Mouse (Mus musculus) CH12.LX (cell line): ENCODE measurements around the gene Cd8a. TPM values are rescaled to one million over a fixed set of nuclear protein-coding genes. Genes with fewer than 3 reads are reported as not detected.

Experiments used
- DNase-seq: peaks from one replicate; pipeline ENCODE4 v3.0.0-alpha.2; 2013; ENCODE audit errors: extremely low read depth
- H3K27ac ChIP-seq: 2 replicates; pipeline ENCODE4 v1.5.1; 2012; ENCODE audit warnings: low read depth, mild to moderate bottlenecking, control low read depth, moderate library complexity; ENCODE audit not compliant: insufficient read depth
- H3K27me3 ChIP-seq: replicated peaks from 2 replicates; pipeline ENCODE3; 2012; ENCODE audit warnings: inconsistent platforms
- H3K36me3 ChIP-seq, 2 experiments: replicated peaks in 1 of 2; 2 replicates each; pipeline versions ENCODE3 to v1.6.1; 2012; ENCODE audit warnings: inconsistent platforms in 1 of 2, low read length in 1 of 2, mild to moderate bottlenecking in 1 of 2, mixed read lengths in 1 of 2, moderate library complexity in 1 of 2; ENCODE audit not compliant: control insufficient read depth in 1 of 2, insufficient read depth in 1 of 2
- H3K4me1 ChIP-seq, 2 experiments: 2 replicates each; pipeline ENCODE4 v1.6.1; 2012; ENCODE audit warnings: inconsistent platforms in 1 of 2, moderate library complexity in 1 of 2; ENCODE audit not compliant: insufficient read depth in 2 of 2, control insufficient read depth in 1 of 2
- H3K4me2 ChIP-seq: 2 replicates; pipeline ENCODE4 v1.6.1; 2012; ENCODE audit warnings: low read depth, mild to moderate bottlenecking, control low read depth; ENCODE audit not compliant: poor library complexity, insufficient read depth, severe bottlenecking
- H3K4me3 ChIP-seq, 3 experiments: fragments of 150-350 bp in 1 of 3; sonication (generic) in 1 of 3; replicated peaks in 1 of 3; 2 replicates each; pipeline versions ENCODE3 to v1.5.1; 2011 to 2012; ENCODE audit warnings: low read depth in 2 of 3, low read length in 2 of 3, mild to moderate bottlenecking in 2 of 3, moderate library complexity in 2 of 3, control low read depth in 1 of 3, improper control_type of control experiment in 1 of 3, inconsistent platforms in 1 of 3, mixed read lengths in 1 of 3; ENCODE audit not compliant: poor library complexity in 1 of 3
- H3K79me2 ChIP-seq: replicated peaks from 2 replicates; pipeline ENCODE4 v1.6.1; 2012; ENCODE audit warnings: mild to moderate bottlenecking, moderate library complexity; ENCODE audit not compliant: control insufficient read depth, poor library complexity, insufficient read depth, severe bottlenecking; ENCODE audit errors: extremely low read depth
- H3K9ac ChIP-seq: 2 replicates; pipeline ENCODE4 v1.6.1; 2012; ENCODE audit warnings: low read depth, mild to moderate bottlenecking, control low read depth, moderate library complexity; ENCODE audit not compliant: insufficient read depth
- H3K9me3 ChIP-seq: replicated peaks from 2 replicates; pipeline ENCODE3; 2012; ENCODE audit warnings: low read length, inconsistent platforms, mixed read lengths
- E2F4 ChIP-seq: IDR thresholded peaks from 2 replicates; pipeline ENCODE4 v1.6.1; 2011; ENCODE audit warnings: low read depth, low read length, improper control_type of control experiment; ENCODE audit not compliant: insufficient replicate concordance
- ETS1 ChIP-seq: conservative IDR thresholded peaks from 2 replicates; pipeline ENCODE4 v1.6.1; 2012; ENCODE audit warnings: low read depth, mild to moderate bottlenecking, inconsistent platforms, low read length, improper control_type of control experiment, moderate library complexity
- KAT2A ChIP-seq: IDR thresholded peaks from 2 replicates; pipeline ENCODE4 v1.6.1; 2012; ENCODE audit warnings: low read length, improper control_type of control experiment, inconsistent platforms; ENCODE audit not compliant: insufficient replicate concordance
- MAZ ChIP-seq: IDR thresholded peaks from 2 replicates; pipeline ENCODE4 v1.6.1; 2012; ENCODE audit warnings: low read depth, mild to moderate bottlenecking, inconsistent platforms, low read length, improper control_type of control experiment, moderate library complexity
- MYC ChIP-seq: IDR thresholded peaks from 2 replicates; pipeline ENCODE4 v1.6.1; 2011; ENCODE audit warnings: low read depth, mild to moderate bottlenecking, improper control_type of control experiment, low read length
- PAX5 ChIP-seq: IDR thresholded peaks from 2 replicates; pipeline ENCODE4 v1.6.1; 2012; ENCODE audit warnings: low read length, inconsistent platforms, mixed read lengths
- POLR2A ChIP-seq: IDR thresholded peaks from 2 replicates; pipeline ENCODE4 v1.6.1; 2011; ENCODE audit warnings: low read depth, mild to moderate bottlenecking, improper control_type of control experiment, low read length
- RAD21 ChIP-seq: IDR thresholded peaks from 2 replicates; pipeline ENCODE4 v1.6.1; 2011; ENCODE audit warnings: low read depth, mild to moderate bottlenecking, low read length, improper control_type of control experiment, moderate library complexity
- SIN3A ChIP-seq: IDR thresholded peaks from 2 replicates; pipeline ENCODE4 v1.6.1; 2012; ENCODE audit warnings: low read length, improper control_type of control experiment, inconsistent platforms
- TBP ChIP-seq: conservative IDR thresholded peaks from 2 replicates; pipeline ENCODE4 v1.6.1; 2011; ENCODE audit warnings: low read depth, low read length, improper control_type of control experiment
- UBTF ChIP-seq: IDR thresholded peaks from 2 replicates; pipeline ENCODE4 v1.6.1; 2012; ENCODE audit warnings: low read depth, mild to moderate bottlenecking, inconsistent platforms, low read length, improper control_type of control experiment, moderate library complexity
- USF2 ChIP-seq: conservative IDR thresholded peaks from 2 replicates; pipeline ENCODE4 v1.6.1; 2011; ENCODE audit warnings: low read depth, low read length, improper control_type of control experiment
- ZNF384 ChIP-seq: IDR thresholded peaks from 2 replicates; pipeline ENCODE4 v1.6.1; 2012; ENCODE audit warnings: low read depth, low read length, improper control_type of control experiment, inconsistent platforms
- dilution Hi-C: fragments of 300-500 bp; cut with MboI; formaldehyde crosslinking; loops from 2 replicates; pipeline ENCODE4 v1.14.3; 2020; ENCODE audit warnings: low sequenced_read_pairs; ENCODE audit not compliant: extremely low pct_unique_long_range_greater_than_20kb, extremely low pct_ligation_motif_present
- in situ Hi-C: fragments of 300-500 bp; cut with MboI; formaldehyde crosslinking; loops from 3 replicates; pipeline ENCODE4 v1.14.3; 2019; ENCODE audit warnings: low sequenced_read_pairs, low pct_ligation_motif_present, low pct_unique_long_range_greater_than_20kb, mixed read lengths
- polyA plus RNA-seq: library from polyadenylated mRNA; unstranded; fragments of >175 nt; gene quantifications from 2 replicates; pipeline ENCODE4 v1.2.1, GENCODE M21; 2012; ENCODE audit warnings: low read depth; ENCODE audit not compliant: insufficient read length
- total RNA-seq, 2 experiments: library from RNA; depleted of rRNA; stranded (reverse); fragments of 300-350 nt in 1 of 2; fragments of >200 nt in 1 of 2; gene quantifications; 2 replicates each; pipeline ENCODE4 v1.2.3; 2012 to 2014

Gene Cd8a
- total and polyA plus RNA-seq, 3 experiments: 0.13 to 0.49 TPM; not detected in 1

GRCm38 (mm10) chr6:71357493-71357892 is 15.7 kb upstream of the Cd8a start:
- dilution Hi-C loops (no loop called here), in situ Hi-C loops (no loop called here)
- H3K79me2 ChIP-seq: no peaks in the 10 kb centered on the region
- no peak overlapping the region for H3K27ac ChIP-seq
- H3K4me2 ChIP-seq: peak overlapping the region; percentile 11; the same call in 1 of the 2 replicates
- H3K4me3 ChIP-seq: no peak overlapping the region
- no peak for DNase-seq
- no peaks in the 10 kb centered on the region for H3K9me3 ChIP-seq
- no peaks in the 10 kb centered on the region for H3K27me3 ChIP-seq
- H3K4me1 ChIP-seq: peaks cover 4 to 20% of the 10 kb centered on the region in 2 experiments
- no peak for TF ChIP-seq UBTF
- no peak overlapping the region for H3K9ac ChIP-seq
- no peaks in the 10 kb centered on the region for H3K36me3 ChIP-seq

GRCm38 (mm10) chr6:71360221-71360620 is 13.0 kb upstream of the Cd8a start:
- dilution Hi-C loops: no loop called here
- Histone ChIP-seq H3K79me2 (no peaks in the 10 kb centered on the region), H3K9me3 (no peaks in the 10 kb centered on the region), H3K27ac (no peak overlapping the region), H3K4me3 (no peak overlapping the region), H3K9ac (no peak overlapping the region), H3K4me2 (no peak overlapping the region; the same call in 1 of the 2 replicates), H3K36me3 (no peaks in the 10 kb centered on the region), H3K27me3 (no peaks in the 10 kb centered on the region), H3K4me1 (peaks cover 4 to 16% of the 10 kb centered on the region in 2 experiments)
- TF ChIP-seq SIN3A (no peak), POLR2A (no peak), MAZ (no peak), RAD21 (no peak), TBP (no peak), ETS1 (no peak), PAX5 (no peak), ZNF384 (no peak), E2F4 (no peak), MYC (no peak), UBTF (no peak)
- DNase-seq: no peak
- in situ Hi-C loops: no loop called here

GRCm38 (mm10) chr6:71360751-71361150 is 12.5 kb upstream of the Cd8a start:
- no peak for DNase-seq
- Histone ChIP-seq H3K27me3 (no peaks in the 10 kb centered on the region), H3K4me2 (peak overlapping the region; percentile 55), H3K4me1 (peaks cover 4 to 16% of the 10 kb centered on the region in 2 experiments), H3K79me2 (no peaks in the 10 kb centered on the region), H3K9ac (no peak overlapping the region), H3K4me3 (no peak overlapping the region), H3K27ac (no peak overlapping the region), H3K36me3 (no peaks in the 10 kb centered on the region), H3K9me3 (no peaks in the 10 kb centered on the region)
- dilution Hi-C loops (no loop called here), in situ Hi-C loops (no loop called here)
- TF ChIP-seq USF2: no peak
- no peak for TF ChIP-seq KAT2A
